Mouse (Mus musculus) heart, postnatal 10 days (tissue): ENCODE data around the gene Elobl. TPM values are rescaled to one million over a fixed set of nuclear protein-coding genes. Genes with fewer than 3 reads are reported as not detected.

Experiments
- DNase-seq, 2 experiments: peaks; one replicate each; pipeline ENCODE4 v3.0.0; 2021
- intact Hi-C: fragments of 180-260 bp; cut with DNase I; formaldehyde crosslinking; loops from one replicate; pipeline ENCODE4 v1.15.1; 2025
- total RNA-seq, 2 experiments: library from RNA; stranded (reverse); gene quantifications; 2 replicates each; pipeline ENCODE4 v1.2.3; 2021

Gene Elobl
- total RNA-seq, 2 experiments from 2014 or later = not detected

GRCm38 (mm10) chr11:88945971-88946585 lies 20.7 kb downstream of the Elobl start:
- no peak for DNase-seq
- intact Hi-C loops = no loop called here

DNA sequence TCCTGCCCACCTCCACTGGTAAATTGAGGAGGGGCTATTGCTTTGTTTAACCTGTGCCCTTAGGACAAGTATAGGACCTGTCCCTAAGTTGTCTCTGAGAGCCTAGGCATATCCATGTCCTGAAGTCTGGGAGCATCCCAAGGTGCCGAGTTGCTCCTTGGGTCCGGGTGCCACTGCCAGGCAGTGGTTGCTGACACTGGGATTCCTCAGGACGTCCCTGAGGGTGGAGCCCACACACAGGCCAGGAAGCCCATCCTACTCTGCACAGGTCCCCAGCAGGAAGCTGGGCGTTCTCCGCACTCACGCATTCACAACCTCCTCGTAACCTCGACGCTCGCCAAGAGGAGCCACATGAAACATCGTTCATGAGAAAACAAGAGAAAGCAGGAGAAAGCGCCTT lies 25.2 kb downstream of the Elobl start:
- intact Hi-C loops = no loop called here
- DNase-seq = no peak

DNA sequence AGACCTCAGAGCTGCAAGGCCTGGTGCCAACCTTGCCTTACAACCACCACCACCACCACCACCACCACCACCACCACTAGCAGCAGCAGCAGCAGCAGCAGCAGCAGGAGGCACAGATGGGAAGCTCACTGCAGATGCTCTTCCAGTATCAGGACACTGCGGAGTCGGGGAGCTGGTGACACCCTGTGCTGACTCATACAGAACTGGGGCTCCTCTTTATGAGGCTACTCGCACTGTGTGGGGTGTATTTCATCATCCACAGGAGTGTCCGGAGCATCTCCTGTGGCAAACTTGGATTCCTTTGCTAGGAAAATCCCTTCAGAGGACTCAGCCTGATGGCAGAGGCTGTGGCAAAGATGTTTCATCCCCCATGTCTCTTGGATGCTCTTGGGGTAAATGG lies 27.1 kb downstream of the Elobl start:
- no peak for DNase-seq
- intact Hi-C loops = no loop called here

DNA sequence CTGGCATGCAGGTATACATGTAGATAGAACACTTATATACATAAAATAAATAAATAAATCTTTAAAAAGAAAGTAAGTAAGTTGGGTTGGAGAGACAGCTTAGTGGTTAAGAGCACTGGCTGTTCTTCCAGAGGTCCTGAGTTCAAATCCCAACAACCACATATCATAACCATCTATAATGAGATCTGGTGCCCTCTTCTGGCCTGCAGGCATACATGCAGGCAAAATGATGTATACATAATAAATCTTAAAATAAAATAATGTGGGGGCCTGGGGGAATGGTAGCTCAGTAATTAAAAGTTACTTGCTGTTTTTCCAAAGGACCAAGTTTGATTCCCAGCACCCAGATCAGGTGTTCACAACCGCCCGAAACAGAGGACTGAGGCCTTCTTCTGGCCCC lies 28.0 kb downstream of the Elobl start:
- no peak for DNase-seq

DNA sequence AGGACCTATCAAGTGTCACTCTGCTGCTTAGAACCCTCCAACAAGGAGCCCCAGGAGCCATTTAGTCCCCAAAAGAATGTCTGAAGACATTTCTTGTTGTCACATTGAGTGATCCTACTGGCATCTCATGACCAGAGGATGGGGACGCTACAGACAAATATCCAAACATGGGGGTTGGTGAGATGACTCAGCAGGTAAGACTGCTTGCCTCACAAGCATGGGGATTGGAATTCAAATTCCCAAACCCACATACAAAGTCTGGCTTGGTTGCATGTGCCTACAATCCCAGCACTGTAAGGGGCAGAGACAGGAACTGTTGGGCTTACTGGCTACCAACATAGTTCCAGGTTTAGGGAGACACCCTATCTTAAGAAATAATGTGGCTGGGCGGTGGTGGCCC lies 28.8 kb downstream of the Elobl start:
- DNase-seq = no peak
- intact Hi-C loops = no loop called here

More for the DNA sequence above, 28.0 kb downstream of the Elobl start:
- intact Hi-C loops = no loop called here

DNA sequence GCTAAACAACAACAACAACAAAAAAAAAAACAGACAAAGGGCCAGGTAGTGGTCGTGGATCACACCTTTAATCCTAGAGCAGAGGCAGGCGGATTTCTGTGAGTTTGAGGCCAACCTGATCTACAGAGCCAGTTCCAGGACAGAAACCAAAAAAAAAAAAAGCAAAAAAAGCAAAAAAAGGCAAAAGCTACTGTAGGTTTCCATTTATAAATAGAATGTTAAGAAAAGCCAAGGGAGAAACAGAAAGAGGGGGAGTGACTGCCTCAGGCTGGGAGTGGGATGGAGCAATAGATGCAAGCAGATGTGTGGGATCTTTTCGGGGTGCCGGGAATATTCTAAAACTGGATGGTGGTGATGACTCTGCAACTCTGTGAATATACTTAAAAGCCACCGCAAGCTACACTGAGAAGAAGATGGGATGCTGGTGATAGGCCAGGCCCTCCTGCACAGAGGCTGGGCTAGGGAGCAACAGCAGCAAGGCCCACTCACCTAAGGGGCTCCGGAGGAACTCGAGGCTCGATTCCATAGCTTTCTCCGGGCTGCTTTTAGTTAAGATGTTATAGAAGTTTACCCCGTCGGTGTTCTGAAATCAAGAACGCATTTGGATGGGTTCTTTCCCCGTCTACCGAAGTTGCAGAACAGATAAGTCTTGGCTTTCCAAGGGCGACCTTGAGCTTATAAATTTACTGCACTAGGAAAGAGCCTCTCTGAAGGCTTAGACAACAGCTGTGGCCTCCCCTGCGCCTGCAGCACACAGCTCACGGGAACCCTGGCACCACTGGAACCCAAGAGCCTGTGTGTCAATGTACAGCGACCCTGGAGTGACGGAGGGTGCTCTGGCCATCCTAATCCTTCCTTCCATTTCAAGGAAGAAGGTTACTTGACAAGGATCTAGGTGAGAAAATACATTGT lies 32.4 kb downstream of the Elobl start:
- DNase-seq = no peak
- intact Hi-C loops = no loop called here

DNA sequence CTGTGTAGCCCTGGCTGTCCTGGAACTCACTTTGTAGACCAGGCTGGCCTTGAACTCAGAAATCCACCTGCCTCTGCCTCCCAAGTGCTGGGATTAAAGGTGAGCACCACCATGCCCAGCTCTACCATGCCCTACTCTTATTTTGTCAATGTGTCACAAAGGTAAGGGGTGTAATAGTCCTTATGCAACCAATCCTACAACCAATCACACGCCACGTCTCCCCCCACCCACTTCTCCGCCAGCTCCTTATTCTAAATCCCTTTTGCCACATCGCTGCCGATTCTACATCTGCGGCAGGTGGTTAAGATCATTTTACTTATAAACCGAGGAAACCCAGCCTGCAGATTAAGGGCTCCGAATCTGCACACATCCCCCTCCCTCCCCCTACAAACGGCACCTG lies 33.7 kb downstream of the Elobl start:
- DNase-seq = no peak
- intact Hi-C loops = no loop called here

DNA sequence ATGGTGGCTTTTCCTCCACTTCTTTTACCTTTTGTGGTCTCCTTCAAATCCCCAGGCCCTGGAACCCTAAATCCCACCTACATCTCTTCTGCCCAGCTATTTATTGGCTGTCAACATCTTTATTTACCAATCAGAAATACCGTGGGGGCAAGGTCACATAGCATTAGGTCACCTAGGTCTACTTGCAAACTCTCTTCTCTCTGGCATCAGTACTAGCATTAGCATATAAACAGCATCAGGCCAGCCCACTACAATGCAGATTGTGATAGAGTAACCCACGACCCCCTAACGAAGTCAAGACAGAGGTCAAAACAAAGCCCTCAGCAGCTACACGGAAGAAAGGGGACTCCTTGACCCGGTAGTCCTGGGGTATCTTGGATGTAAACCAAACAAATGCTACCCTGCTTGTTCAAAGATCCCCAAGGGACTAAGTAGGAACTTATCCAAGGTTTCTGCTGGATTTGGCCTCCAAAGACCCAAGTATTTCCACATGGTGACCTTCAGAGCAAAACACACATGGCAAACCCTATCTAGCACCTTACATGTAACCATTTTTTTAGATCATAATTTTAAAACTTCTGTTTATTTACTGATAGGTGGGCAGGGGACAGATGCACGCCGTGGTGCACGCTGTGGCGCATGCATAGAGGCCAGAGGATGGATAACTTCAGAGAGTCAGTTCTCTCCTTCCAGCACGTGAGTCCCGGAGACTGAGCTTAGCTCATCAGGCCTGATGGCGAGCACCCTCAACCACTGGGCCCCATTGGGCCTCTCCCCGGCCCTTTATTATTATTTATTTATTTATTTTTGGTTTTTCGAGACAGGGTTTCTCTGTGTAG lies 34.8 kb downstream of the Elobl start:
- intact Hi-C loops = no loop called here
- no peak for DNase-seq

DNA sequence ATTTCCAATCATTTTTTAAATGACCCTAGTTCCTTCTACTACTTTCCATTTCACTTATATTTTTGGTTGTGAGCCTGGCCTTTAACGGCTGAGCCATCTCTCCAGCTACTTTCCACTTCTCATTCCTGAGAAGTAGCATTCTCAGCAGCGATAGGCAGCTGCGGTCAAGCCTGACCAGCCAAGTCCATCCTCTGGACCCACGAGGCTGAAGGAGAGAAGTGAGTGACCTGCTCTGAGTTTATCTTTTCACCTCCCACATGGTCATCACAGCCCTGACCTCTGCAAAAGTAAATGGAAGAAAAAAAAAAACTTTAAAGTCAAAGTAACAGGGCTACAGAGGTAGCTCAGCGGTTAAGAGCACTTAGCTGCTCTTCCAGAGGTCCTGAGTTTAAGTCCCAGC lies 40.2 kb downstream of the Elobl start:
- intact Hi-C loops = no loop called here
- DNase-seq = no peak

Other genes starting within 250 kb of the Elobl start
- gene Msi2, start 248.4 kb downstream of the Elobl start, total RNA-seq = 100 to 1,000 TPM; 218 to 219 TPM
- gene Akap1, start 102.3 kb downstream of the Elobl start, total RNA-seq = 100 to 1,000 TPM; 110 to 122 TPM
- gene Scpep1, start 11.5 kb downstream of the Elobl start, total RNA-seq = 10 to 100 TPM; 34.2 to 34.6 TPM
- 1 to 10 TPM; 6.0 to 7.5 TPM for gene Coil, start 3.3 kb upstream of the Elobl start, total RNA-seq
- 10 to 100 TPM; 32.9 to 33.3 TPM for gene Trim25, start 32.4 kb upstream of the Elobl start, total RNA-seq
- gene Dgke, start 99.9 kb upstream of the Elobl start, total RNA-seq = 10 to 100 TPM; 13.1 to 13.5 TPM
- not detected for gene Gm525, start 106.9 kb upstream of the Elobl start, total RNA-seq